Mouse (Mus musculus): Measurements from ENCODE around the gene Wapl. TPM values are rescaled to one million over a fixed set of nuclear protein-coding genes. Genes with fewer than 3 reads are reported as not detected.

The Wapl gene
- polyA plus RNA-seq, 1 experiment from 2014 or later, result 38.8 TPM

Other genes starting within 250 kb of the Wapl start
- 17.4 and 18.0 TPM in 2 replicates for gene Bmpr1a, start 170.6 kb upstream of the Wapl start, polyA plus RNA-seq (2014; fragmentation: Nextera tagmentation; extraction: Ambion mirVana)
- gene 9230112D13Rik, start 151.1 kb upstream of the Wapl start, polyA plus RNA-seq (2014; fragmentation: Nextera tagmentation; extraction: Ambion mirVana), result not detected in 2 replicates
- 0.38 and 2.7 TPM in 2 replicates for gene Ldb3, start 85.2 kb upstream of the Wapl start, polyA plus RNA-seq (2014; fragmentation: Nextera tagmentation; extraction: Ambion mirVana)
- not detected in 2 replicates for gene Opn4, start 73.8 kb upstream of the Wapl start, polyA plus RNA-seq (2014; fragmentation: Nextera tagmentation; extraction: Ambion mirVana)
- 0.25 and 0.43 TPM in 2 replicates for gene Grid1, start 146.2 kb downstream of the Wapl start, polyA plus RNA-seq (2014; fragmentation: Nextera tagmentation; extraction: Ambion mirVana)